Mouse (Mus musculus) fat pad, adult 2 months (tissue): Measurements from ENCODE around the gene Daam2.

ENCODE experiments used
- DNase-seq: peaks from one replicate; pipeline ENCODE4 v3.0.0-alpha.2; 2011; ENCODE audit warnings: low read depth, low spot score; ENCODE audit errors: extremely low read depth

The Daam2 gene

GRCm38 (mm10) chr17:49434236-49434635 is 129.9 kb downstream of the Daam2 start:
- DNase-seq = no peak

GRCm38 (mm10) chr17:49433071-49433470 is 131.1 kb downstream of the Daam2 start:
- no peak for DNase-seq

DNA sequence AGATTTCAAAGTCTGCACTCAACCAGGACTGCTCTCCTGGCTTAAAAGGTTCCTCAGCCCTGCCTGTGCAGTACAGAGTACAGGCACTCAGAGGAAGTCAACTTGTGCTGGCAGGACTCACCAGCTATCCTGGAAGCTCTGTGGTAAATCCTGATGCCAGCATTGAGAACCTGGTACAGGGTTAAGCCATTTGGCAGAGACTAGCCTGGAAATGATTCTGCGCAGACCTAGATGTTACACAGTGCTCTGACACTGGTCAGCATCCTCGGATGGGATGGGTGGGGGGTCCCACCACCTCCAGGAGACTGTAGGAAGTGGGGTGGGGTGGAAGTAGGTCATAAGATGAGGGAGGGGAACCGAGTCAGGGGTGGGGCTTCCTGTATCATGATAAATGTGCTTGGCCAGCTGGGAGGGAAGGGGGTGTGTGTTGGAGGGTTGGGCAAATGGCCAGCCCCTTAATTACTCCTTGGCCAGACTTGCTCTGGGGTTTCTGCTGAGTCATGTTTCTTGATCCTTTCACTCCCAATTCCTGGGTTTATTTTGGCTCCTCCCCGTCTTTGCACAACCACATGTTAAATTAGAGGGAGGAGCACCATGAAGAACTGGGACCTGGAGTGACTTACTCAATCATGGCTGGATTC is 132.0 kb downstream of the Daam2 start:
- no peak for DNase-seq

GRCm38 (mm10) chr17:49431176-49431575 is 133.0 kb downstream of the Daam2 start:
- no peak for DNase-seq

GRCm38 (mm10) chr17:49430136-49430535 is 134.0 kb downstream of the Daam2 start:
- no peak for DNase-seq

DNA sequence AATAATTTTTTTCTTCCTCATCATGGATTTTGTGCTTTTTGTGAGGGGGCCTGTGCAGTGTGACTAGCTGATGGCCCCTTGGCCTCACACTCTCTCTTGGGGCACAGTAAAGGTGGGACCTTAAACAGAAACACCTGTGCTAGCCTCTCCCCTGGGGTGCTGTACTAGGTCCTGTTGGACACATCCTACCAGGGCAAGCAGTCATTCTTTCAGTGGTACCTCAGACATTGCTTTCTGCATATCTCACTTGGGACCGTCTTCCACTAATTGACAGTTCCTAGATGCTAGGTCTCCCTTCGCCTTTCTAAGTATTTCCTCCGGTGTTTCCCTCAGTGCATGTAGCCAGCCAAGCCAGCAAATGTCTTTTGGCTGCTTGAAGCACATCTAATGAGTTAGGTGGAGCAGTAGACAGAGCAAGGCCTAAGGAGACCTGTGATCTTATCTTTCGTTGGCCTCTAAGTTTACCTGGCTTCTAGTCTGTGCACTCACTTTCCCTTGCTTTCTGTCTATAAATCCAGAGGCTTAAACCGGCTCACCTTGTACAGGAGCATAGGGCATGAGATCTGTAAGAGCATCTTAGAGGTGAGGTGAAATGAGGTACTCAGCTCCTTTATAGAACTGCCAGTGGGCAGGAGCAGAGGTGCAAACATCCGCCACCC is 134.5 kb downstream of the Daam2 start:
- DNase-seq = no peak

GRCm38 (mm10) chr17:49428751-49429415 is 135.3 kb downstream of the Daam2 start:
- no peak for DNase-seq

DNA sequence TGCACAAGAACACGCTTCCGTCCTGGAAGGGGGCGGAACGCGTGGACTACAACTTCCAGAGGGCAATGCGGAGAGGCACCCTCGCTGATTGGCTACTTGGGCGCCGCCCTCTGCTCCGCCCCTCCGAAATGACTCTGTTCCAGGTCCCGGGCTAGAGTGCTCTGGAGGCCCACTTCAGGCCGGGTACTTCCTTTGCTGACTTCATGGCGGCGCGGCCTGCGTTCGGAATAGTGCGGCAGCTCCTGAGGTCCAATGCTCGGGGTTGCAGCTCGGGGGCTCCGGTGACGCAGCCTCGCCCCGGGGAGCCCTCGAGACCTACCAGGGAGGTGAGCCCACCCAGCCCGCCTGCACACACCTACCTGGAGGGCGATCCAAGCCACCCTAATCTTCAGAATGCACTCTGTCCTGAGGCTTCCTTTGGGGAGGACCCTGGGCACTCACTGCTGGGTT is 135.9 kb downstream of the Daam2 start, which contains the start of gene Mocs1:
Gene Mocs1, plus strand, starts transcription at position 124 of the 450 bp plus-strand sequence.
- no peak for DNase-seq

GRCm38 (mm10) chr17:49427631-49428238 is 136.4 kb downstream of the Daam2 start:
- DNase-seq = no peak

GRCm38 (mm10) chr17:49423872-49424271 is 140.3 kb downstream of the Daam2 start:
- no peak for DNase-seq

DNA sequence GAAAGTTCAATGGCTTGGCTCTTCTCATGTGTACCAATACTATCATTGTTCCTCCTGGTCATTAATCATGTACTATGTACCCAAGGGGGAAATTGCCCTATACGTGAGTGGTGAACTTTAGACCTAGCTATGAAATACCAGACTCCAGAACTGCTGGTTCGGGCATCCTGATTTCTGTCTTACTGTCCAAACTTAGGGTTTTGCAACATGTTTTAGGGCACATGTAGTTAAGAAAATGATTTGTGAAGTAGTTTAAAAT is 141.1 kb downstream of the Daam2 start:
- no peak for DNase-seq

- DNase-seq = no peak
Observed at GRCm38 (mm10) chr17:49422286-49423066, 141.7 kb downstream of the Daam2 start.

GRCm38 (mm10) chr17:49419813-49420212 is 144.3 kb downstream of the Daam2 start:
- DNase-seq = no peak

DNA sequence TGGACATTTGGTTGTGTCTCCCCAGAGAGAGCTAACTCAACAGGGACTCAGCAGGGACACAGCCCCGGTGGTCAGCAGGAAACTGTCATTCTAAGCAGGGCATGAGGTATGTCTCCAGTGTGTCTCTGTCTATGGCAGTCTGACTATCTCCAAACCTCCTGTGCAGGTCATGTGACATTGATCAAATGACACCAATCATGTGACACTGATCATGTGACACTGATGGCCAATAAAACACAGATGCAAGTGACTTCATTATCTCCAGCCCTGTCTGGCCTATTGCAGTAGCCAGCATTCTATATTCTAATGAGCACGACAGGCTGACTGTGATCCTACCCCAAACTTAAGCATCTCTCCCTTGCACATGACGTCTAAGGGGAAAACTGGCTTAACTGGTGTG is 147.9 kb downstream of the Daam2 start:
- no peak for DNase-seq

DNA sequence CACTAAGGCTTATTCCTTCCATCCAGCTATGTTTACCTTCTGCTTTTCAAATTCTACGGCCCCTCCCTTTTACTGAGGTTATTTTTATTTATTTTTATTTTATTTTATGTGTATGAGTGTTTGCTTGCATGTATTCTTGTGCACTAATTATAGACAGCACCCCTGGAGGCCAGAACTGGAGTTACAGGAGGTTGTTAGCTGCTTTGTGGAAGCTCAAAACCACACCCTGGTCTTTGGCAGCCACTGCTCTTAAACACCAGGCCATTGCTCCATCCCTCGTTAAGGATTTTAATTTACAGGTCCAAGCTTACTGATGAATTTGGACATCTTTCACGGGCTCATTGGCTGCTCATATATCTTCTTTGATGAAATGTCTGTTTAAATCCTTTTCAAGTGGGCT is 150.6 kb downstream of the Daam2 start:
- DNase-seq = no peak

- no peak for DNase-seq
Observed at GRCm38 (mm10) chr17:49412974-49413373, 151.2 kb downstream of the Daam2 start.
